Mouse (Mus musculus): ENCODE measurements around the gene Agap2. TPM values are rescaled to one million over a fixed set of nuclear protein-coding genes. Genes with fewer than 3 reads are reported as not detected.

Agap2 gene
- polyA plus RNA-seq, 1 experiment from 2014 or later: 0.05 TPM

DNA sequence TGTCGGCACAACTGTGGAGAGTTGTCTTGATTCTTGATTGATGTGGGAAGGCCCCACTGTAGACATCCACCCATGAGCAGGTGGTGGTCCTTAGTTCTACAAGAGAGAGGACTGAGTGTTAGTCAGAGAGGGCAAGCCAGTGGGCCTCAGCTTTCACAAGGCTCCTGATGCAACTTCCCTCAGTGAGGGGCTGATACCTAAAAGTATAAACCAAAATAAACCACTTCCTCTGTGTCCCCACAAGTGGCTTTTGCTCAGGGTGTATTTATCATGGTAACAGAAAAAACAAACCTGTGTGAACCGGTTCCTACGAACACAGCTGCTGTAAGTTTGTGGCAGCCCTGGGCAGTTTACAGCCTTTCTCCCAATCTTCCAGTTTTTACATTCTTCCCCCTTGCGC lies 61.4 kb downstream of the Agap2 start:
- Histone ChIP-seq H3K36me3 (ENCODE audit: control insufficient read depth, insufficient read depth, low read length) (no peaks in the 10 kb centered on the region), H3K4me3 (ENCODE audit: low read depth, low read length) (no peak overlapping the region), H3K4me1 (ENCODE audit: control insufficient read depth, insufficient read depth, low read length) (no peaks in the 10 kb centered on the region), H3K4me2 (ENCODE audit: low read depth, severe bottlenecking) (no peak overlapping the region), H3K9ac (ENCODE audit: low read length) (no peak overlapping the region), H3K27ac (replicated peaks; ENCODE audit: low read depth, low read length) (no peak overlapping the region), H3K9me3 (ENCODE audit: control insufficient read depth, low read length) (no peaks in the 10 kb centered on the region), H3K27me3 (ENCODE audit: control insufficient read depth, insufficient read depth, low read length) (no peaks in the 10 kb centered on the region)
- WGBS: 81% methylated on average over 4 of the region's 4 CpGs
- ATAC-seq (ENCODE audit: insufficient number of reproducible peaks, low FRiP score, low TSS enrichment, low read depth) (no peak), DNase-seq (ENCODE audit: low spot score) (no peak)

DNA sequence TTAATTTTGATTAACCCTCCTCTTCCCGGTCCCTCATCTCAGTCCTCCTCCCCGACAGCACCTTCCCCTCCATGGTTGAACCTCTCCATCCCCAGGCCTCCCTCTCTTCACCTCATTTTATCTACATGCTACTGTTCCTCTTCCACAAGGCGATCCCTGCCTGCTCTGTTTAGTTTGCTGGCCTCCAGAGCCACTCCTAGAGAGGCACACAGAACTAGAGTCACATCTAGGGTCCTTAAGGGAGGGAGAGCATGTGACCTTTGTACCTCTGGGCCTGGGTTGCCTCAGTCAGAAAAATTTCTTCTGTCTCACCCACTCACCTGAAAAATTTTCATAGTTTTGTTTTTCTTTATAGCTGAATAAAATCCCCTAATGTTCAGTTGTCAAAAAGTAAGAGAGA lies 62.8 kb downstream of the Agap2 start:
- Histone ChIP-seq H3K4me1 (ENCODE audit: control insufficient read depth, insufficient read depth, low read length) (no peaks in the 10 kb centered on the region), H3K9me3 (ENCODE audit: control insufficient read depth, low read length) (no peaks in the 10 kb centered on the region), H3K9ac (ENCODE audit: low read length) (no peak overlapping the region), H3K36me3 (ENCODE audit: control insufficient read depth, insufficient read depth, low read length) (no peaks in the 10 kb centered on the region), H3K27me3 (ENCODE audit: control insufficient read depth, insufficient read depth, low read length) (no peaks in the 10 kb centered on the region), H3K4me3 (ENCODE audit: low read depth, low read length) (no peak overlapping the region), H3K4me2 (ENCODE audit: low read depth, severe bottlenecking) (no peak overlapping the region), H3K27ac (replicated peaks; ENCODE audit: low read depth, low read length) (no peak overlapping the region)
- WGBS: 81% methylated on average over 3 of the region's 3 CpGs
- ATAC-seq (ENCODE audit: insufficient number of reproducible peaks, low FRiP score, low TSS enrichment, low read depth) (no peak), DNase-seq (ENCODE audit: low spot score) (no peak)

DNA sequence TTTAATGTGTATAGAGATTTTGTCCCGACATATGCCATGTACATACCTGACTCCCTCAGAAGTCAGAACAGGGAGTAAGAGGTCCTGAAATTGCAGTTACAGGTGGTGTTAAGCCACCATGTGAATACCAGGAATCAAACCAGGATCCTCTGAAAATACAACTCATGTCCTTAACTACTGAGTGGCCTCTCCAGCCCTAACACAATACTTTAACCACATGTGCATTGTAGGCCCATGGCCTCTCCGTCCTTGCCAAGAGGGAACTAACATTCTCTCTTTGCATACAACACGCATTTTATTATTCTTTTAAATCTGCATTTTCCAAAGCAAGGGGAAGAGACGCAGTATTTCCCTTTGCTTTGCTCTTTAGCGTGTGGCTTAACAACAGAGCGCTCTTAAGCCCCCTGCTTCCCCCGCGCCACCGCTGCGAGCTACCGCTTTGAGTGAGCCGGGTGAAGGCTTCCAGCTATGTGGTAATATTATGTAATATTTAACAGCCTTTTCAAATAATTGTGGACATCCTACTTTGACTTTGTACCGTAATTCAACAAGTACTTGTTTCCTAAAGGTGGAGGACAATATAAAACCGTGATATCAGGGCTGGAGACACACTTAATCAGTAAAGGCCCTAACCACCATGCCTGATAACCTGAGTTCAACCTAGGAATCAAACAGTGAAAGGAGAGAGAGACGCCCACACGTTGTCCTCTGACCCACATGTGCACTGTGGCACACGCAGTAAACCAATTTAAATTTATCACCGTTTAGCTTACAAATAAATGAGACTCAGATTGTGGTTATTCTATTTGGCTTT lies 63.5 kb downstream of the Agap2 start:
- Histone ChIP-seq H3K27ac (replicated peaks; ENCODE audit: low read depth, low read length) (no peak overlapping the region), H3K27me3 (ENCODE audit: control insufficient read depth, insufficient read depth, low read length) (no peaks in the 10 kb centered on the region), H3K36me3 (ENCODE audit: control insufficient read depth, insufficient read depth, low read length) (no peaks in the 10 kb centered on the region), H3K9me3 (ENCODE audit: control insufficient read depth, low read length) (no peaks in the 10 kb centered on the region), H3K4me3 (ENCODE audit: low read depth, low read length) (no peak overlapping the region), H3K4me1 (ENCODE audit: control insufficient read depth, insufficient read depth, low read length) (no peaks in the 10 kb centered on the region), H3K4me2 (ENCODE audit: low read depth, severe bottlenecking) (no peak overlapping the region), H3K9ac (ENCODE audit: low read length) (no peak overlapping the region)
- ATAC-seq (ENCODE audit: insufficient number of reproducible peaks, low FRiP score, low TSS enrichment, low read depth): no peak
- no peak for DNase-seq (ENCODE audit: low spot score)
- 91% methylated on average over 18 of the region's 18 CpGs for WGBS

DNA sequence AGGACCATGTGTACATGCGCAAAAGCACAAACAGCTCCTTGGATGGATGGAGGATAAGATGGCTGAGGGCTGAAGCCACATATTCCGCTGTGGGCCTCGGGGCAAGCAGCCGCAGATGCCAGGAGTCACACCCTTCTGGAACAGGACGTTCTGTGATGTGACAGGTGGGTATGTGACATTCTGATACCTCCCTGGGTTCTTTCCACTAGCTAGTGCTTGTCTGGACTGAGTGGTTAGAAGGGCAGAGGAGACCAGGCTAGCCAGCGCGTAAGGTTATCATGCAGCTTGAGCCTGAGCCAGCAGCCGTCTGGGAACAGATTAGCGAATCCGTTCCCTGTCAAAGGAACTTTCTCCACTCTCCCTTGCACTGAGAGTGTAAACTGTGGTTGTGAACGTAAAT lies 65.9 kb downstream of the Agap2 start:
- WGBS: 83% methylated on average over 11 of the region's 11 CpGs
- H3K4me2 ChIP-seq (ENCODE audit: low read depth, severe bottlenecking): no peak overlapping the region
- DNase-seq (ENCODE audit: low spot score) (no peak), ATAC-seq (ENCODE audit: insufficient number of reproducible peaks, low FRiP score, low TSS enrichment, low read depth) (no peak)
- H3K27ac ChIP-seq (replicated peaks; ENCODE audit: low read depth, low read length): no peak overlapping the region
- H3K36me3 ChIP-seq (ENCODE audit: control insufficient read depth, insufficient read depth, low read length): no peaks in the 10 kb centered on the region
- H3K27me3 ChIP-seq (ENCODE audit: control insufficient read depth, insufficient read depth, low read length): no peaks in the 10 kb centered on the region
- no peak overlapping the region for H3K4me3 ChIP-seq (ENCODE audit: low read depth, low read length)
- no peak overlapping the region for H3K9ac ChIP-seq (ENCODE audit: low read length)
- no peaks in the 10 kb centered on the region for H3K4me1 ChIP-seq (ENCODE audit: control insufficient read depth, insufficient read depth, low read length)
- H3K9me3 ChIP-seq (ENCODE audit: control insufficient read depth, low read length): no peaks in the 10 kb centered on the region

DNA sequence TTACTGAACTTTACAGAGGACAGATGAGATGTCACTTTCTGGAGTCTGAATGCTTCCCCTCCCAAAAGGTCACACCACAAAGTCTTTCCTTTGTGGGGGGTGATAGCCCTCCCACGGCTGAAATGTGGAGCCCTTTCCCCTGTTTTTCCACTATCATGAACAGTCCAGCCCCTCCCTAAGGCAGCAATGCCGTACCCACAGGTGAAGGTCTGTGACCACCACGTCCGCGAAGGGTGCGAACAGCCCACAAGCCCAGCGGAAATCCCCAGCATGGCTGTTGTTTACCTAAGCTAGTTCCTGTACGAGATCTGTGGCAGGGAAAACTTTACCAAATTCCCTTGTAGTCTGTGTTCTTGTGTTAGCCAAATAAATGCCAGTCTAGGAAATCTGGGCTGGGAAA lies 66.4 kb downstream of the Agap2 start:
- Histone ChIP-seq H3K4me2 (ENCODE audit: low read depth, severe bottlenecking) (no peak overlapping the region), H3K9me3 (ENCODE audit: control insufficient read depth, low read length) (no peaks in the 10 kb centered on the region), H3K36me3 (ENCODE audit: control insufficient read depth, insufficient read depth, low read length) (no peaks in the 10 kb centered on the region), H3K4me3 (ENCODE audit: low read depth, low read length) (no peak overlapping the region), H3K27ac (replicated peaks; ENCODE audit: low read depth, low read length) (no peak overlapping the region), H3K27me3 (ENCODE audit: control insufficient read depth, insufficient read depth, low read length) (no peaks in the 10 kb centered on the region), H3K9ac (ENCODE audit: low read length) (no peak overlapping the region), H3K4me1 (ENCODE audit: control insufficient read depth, insufficient read depth, low read length) (no peaks in the 10 kb centered on the region)
- ATAC-seq (ENCODE audit: insufficient number of reproducible peaks, low FRiP score, low TSS enrichment, low read depth) (no peak), DNase-seq (ENCODE audit: low spot score) (no peak)
- WGBS: 73% methylated on average over 8 of the region's 8 CpGs

Other genes starting within 250 kb of the Agap2 start
- gene Atp23, start 173.9 kb upstream of the Agap2 start, polyA plus RNA-seq (2014; fragmentation: Nextera tagmentation; extraction: Ambion mirVana): 20.8 and 21.9 TPM in 2 replicates
- gene Ctdsp2, start 96.6 kb upstream of the Agap2 start, polyA plus RNA-seq (2014; fragmentation: Nextera tagmentation; extraction: Ambion mirVana): 77.3 and 84.9 TPM in 2 replicates
- gene Avil, start 74.6 kb upstream of the Agap2 start, polyA plus RNA-seq (2014; fragmentation: Nextera tagmentation; extraction: Ambion mirVana): 0.07 and 0.16 TPM in 2 replicates
- 87.4 and 91.8 TPM in 2 replicates for gene Tsfm, start 44.4 kb upstream of the Agap2 start, polyA plus RNA-seq (2014; fragmentation: Nextera tagmentation; extraction: Ambion mirVana)
- gene Mettl1, start 33.9 kb upstream of the Agap2 start, polyA plus RNA-seq (2014; fragmentation: Nextera tagmentation; extraction: Ambion mirVana): 47.6 and 50.4 TPM in 2 replicates
- 0.19 and 0.31 TPM in 2 replicates for gene Eef1akmt3, start 33.8 kb upstream of the Agap2 start, polyA plus RNA-seq (2014; fragmentation: Nextera tagmentation; extraction: Ambion mirVana)
- not detected in 2 replicates for gene Cyp27b1, start 27.0 kb upstream of the Agap2 start, polyA plus RNA-seq (2014; fragmentation: Nextera tagmentation; extraction: Ambion mirVana)
- 1.2 and 1.6 TPM in 2 replicates for gene March9, start 15.1 kb upstream of the Agap2 start, polyA plus RNA-seq (2014; fragmentation: Nextera tagmentation; extraction: Ambion mirVana)
- 2,988 and 3,194 TPM in 2 replicates for gene Cdk4, start 11.8 kb upstream of the Agap2 start, polyA plus RNA-seq (2014; fragmentation: Nextera tagmentation; extraction: Ambion mirVana)
- 123 and 134 TPM in 2 replicates for gene Tspan31, start 5.0 kb upstream of the Agap2 start, polyA plus RNA-seq (2014; fragmentation: Nextera tagmentation; extraction: Ambion mirVana)
- gene Os9, start 45.8 kb downstream of the Agap2 start, polyA plus RNA-seq (2014; fragmentation: Nextera tagmentation; extraction: Ambion mirVana): 29.5 and 32.7 TPM in 2 replicates
- 3.4 TPM in 2 replicates for gene B4galnt1, start 89.9 kb downstream of the Agap2 start, polyA plus RNA-seq (2014; fragmentation: Nextera tagmentation; extraction: Ambion mirVana)
- gene Slc26a10, start 105.4 kb downstream of the Agap2 start, polyA plus RNA-seq (2014; fragmentation: Nextera tagmentation; extraction: Ambion mirVana): 2.7 and 4.1 TPM in 2 replicates
- gene Arhgef25, start 114.8 kb downstream of the Agap2 start, polyA plus RNA-seq (2014; fragmentation: Nextera tagmentation; extraction: Ambion mirVana): 37.2 and 40.3 TPM in 2 replicates
- 138 TPM in 2 replicates for gene Dtx3, start 120.4 kb downstream of the Agap2 start, polyA plus RNA-seq (2014; fragmentation: Nextera tagmentation; extraction: Ambion mirVana)
- gene Pip4k2c, start 136.3 kb downstream of the Agap2 start, polyA plus RNA-seq (2014; fragmentation: Nextera tagmentation; extraction: Ambion mirVana): 17.8 and 20.3 TPM in 2 replicates
- gene Kif5a, start 188.1 kb downstream of the Agap2 start, polyA plus RNA-seq (2014; fragmentation: Nextera tagmentation; extraction: Ambion mirVana): 2.1 and 3.8 TPM in 2 replicates
- 160 and 170 TPM in 2 replicates for gene Dctn2, start 191.1 kb downstream of the Agap2 start, polyA plus RNA-seq (2014; fragmentation: Nextera tagmentation; extraction: Ambion mirVana)
- 17.0 and 17.2 TPM in 2 replicates for gene Mbd6, start 213.7 kb downstream of the Agap2 start, polyA plus RNA-seq (2014; fragmentation: Nextera tagmentation; extraction: Ambion mirVana)
- gene Mars, start 236.5 kb downstream of the Agap2 start, polyA plus RNA-seq (2014; fragmentation: Nextera tagmentation; extraction: Ambion mirVana): 167 and 170 TPM in 2 replicates
- 5.3 and 5.5 TPM in 2 replicates for gene Arhgap9, start 246.7 kb downstream of the Agap2 start, polyA plus RNA-seq (2014; fragmentation: Nextera tagmentation; extraction: Ambion mirVana)